Mouse (Mus musculus) thymus, adult 2 months (tissue): Measurements from ENCODE around the gene Micall1. TPM values are rescaled to one million over a fixed set of nuclear protein-coding genes. Genes with fewer than 3 reads are reported as not detected.

Experiments used
- DNase-seq: peaks from one replicate; pipeline ENCODE4 v3.0.0; 2021
- H3K27ac ChIP-seq: fragments of 200-500 bp; 2 replicates; pipeline ENCODE4 v1.5.1; 2012; ENCODE audit warnings: low read length, control low read depth; ENCODE audit not compliant: control insufficient read depth, insufficient read depth
- H3K27me3 ChIP-seq: fragments of 200-500 bp; 2 replicates; pipeline ENCODE4 v1.6.1; 2012; ENCODE audit warnings: mild to moderate bottlenecking, low read length, moderate library complexity, mixed read lengths; ENCODE audit not compliant: control insufficient read depth, insufficient read depth
- H3K36me3 ChIP-seq: fragments of 200-500 bp; 2 replicates; pipeline ENCODE4 v1.6.1; 2012; ENCODE audit warnings: mild to moderate bottlenecking, low read length, moderate library complexity; ENCODE audit not compliant: control insufficient read depth, insufficient read depth
- H3K4me1 ChIP-seq: fragments of 200-500 bp; replicated peaks from 2 replicates; pipeline ENCODE4 v1.6.1; 2012; ENCODE audit warnings: low read length; ENCODE audit not compliant: control insufficient read depth, insufficient read depth
- H3K4me3 ChIP-seq: fragments of 200-500 bp; 2 replicates; pipeline ENCODE4 v1.5.1; 2012; ENCODE audit warnings: mild to moderate bottlenecking, low read length, control low read depth, moderate library complexity; ENCODE audit not compliant: control insufficient read depth, insufficient read depth
- CTCF ChIP-seq: fragments of 200-500 bp; IDR thresholded peaks from 2 replicates; pipeline ENCODE4 v1.5.1; 2012; ENCODE audit warnings: mild to moderate bottlenecking, control low read depth, low read length, moderate library complexity, borderline replicate concordance; ENCODE audit not compliant: control insufficient read depth, poor library complexity, insufficient read depth; ENCODE audit errors: extremely low read depth
- POLR2A ChIP-seq: fragments of 200-500 bp; IDR thresholded peaks from 2 replicates; pipeline ENCODE4 v1.6.1; 2012; ENCODE audit warnings: mild to moderate bottlenecking, low read length, control low read depth, moderate library complexity; ENCODE audit not compliant: control insufficient read depth, poor library complexity, insufficient read depth; ENCODE audit errors: extremely low read depth
- WGBS: fragments of 180-500 bp; shearing (Covaris S2); methylation state at CpG from one replicate; pipeline ENCODE4 v1.1.7; 2018; 5-methylcytosine and 5-hydroxymethylcytosine counted together
- polyA plus RNA-seq: library from polyadenylated mRNA; depleted of rRNA; stranded (reverse); fragments of >200 nt; gene quantifications from 2 replicates; pipeline ENCODE4 v1.2.3, GENCODE M21; 2012

Gene Micall1
- polyA plus RNA-seq, 1 experiment: 47.3 TPM

DNA sequence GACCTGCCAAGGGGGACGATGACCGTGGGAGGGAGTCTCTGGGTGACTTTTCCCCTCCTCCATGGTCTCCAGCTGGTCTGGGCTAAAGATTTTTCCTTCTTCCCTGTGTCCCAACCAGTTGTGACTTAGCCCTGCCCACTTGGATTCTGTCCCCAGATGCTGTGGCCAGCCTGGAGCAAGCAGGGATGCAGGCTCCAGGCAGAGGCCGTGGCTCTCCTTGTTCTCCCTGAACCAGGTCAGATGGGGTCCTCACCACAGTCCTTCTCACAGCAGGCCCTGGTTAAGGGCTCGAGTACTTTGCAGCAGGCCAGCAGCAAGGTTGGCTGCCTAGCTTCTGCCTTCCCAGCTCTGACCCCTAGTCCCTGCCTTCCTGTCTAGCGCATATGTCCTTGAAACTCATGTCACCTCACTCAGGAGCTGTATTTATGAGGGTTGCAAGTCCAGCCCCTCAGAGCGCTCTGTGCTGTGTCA is 24.5 kb downstream of the Micall1 start:
- TF ChIP-seq POLR2A (no peak), CTCF (no peak)
- no peak for DNase-seq
- no peak overlapping the region for H3K4me3 ChIP-seq
- H3K27ac ChIP-seq: no peak overlapping the region
- H3K36me3 ChIP-seq: no peaks in the 10 kb centered on the region
- no peaks in the 10 kb centered on the region for H3K27me3 ChIP-seq
- H3K4me1 ChIP-seq: no peaks in the 10 kb centered on the region
- 94% methylated on average over 6 of the region's 6 CpGs for WGBS

GRCm38 (mm10) chr15:79134496-79135270 is 26.0 kb downstream of the Micall1 start:
- no peaks in the 10 kb centered on the region for H3K36me3 ChIP-seq

GRCm38 (mm10) chr15:79135332-79135731 is 26.6 kb downstream of the Micall1 start:
- DNase-seq: no peak
- no peak for TF ChIP-seq CTCF
- no peak for TF ChIP-seq POLR2A
- no peak overlapping the region for H3K27ac ChIP-seq
- no peaks in the 10 kb centered on the region for H3K36me3 ChIP-seq
- 88% methylated on average over 9 of the region's 9 CpGs for WGBS
- H3K4me3 ChIP-seq: no peak overlapping the region
- no peaks in the 10 kb centered on the region for H3K27me3 ChIP-seq
- H3K4me1 ChIP-seq: no peaks in the 10 kb centered on the region

More at GRCm38 (mm10) chr15:79134496-79135270, 26.0 kb downstream of the Micall1 start:
- Histone ChIP-seq H3K4me3 (no peak overlapping the region), H3K27me3 (no peaks in the 10 kb centered on the region), H3K27ac (no peak overlapping the region), H3K4me1 (no peaks in the 10 kb centered on the region)
- 91% methylated on average over 9 of the region's 9 CpGs for WGBS
- DNase-seq: no peak
- TF ChIP-seq CTCF: no peak
- TF ChIP-seq POLR2A: no peak

- DNase-seq: no peak
- H3K27ac ChIP-seq: no peak overlapping the region
- H3K36me3 ChIP-seq: no peaks in the 10 kb centered on the region
- no peak for TF ChIP-seq POLR2A
- TF ChIP-seq CTCF: no peak
- no peaks in the 10 kb centered on the region for H3K27me3 ChIP-seq
- WGBS: 78% methylated on average over 11 of the region's 11 CpGs
- H3K4me3 ChIP-seq: no peak overlapping the region
- H3K4me1 ChIP-seq: peaks cover 4% of the 10 kb centered on the region
Measured at GRCm38 (mm10) chr15:79135783-79136575, 27.3 kb downstream of the Micall1 start.

DNA sequence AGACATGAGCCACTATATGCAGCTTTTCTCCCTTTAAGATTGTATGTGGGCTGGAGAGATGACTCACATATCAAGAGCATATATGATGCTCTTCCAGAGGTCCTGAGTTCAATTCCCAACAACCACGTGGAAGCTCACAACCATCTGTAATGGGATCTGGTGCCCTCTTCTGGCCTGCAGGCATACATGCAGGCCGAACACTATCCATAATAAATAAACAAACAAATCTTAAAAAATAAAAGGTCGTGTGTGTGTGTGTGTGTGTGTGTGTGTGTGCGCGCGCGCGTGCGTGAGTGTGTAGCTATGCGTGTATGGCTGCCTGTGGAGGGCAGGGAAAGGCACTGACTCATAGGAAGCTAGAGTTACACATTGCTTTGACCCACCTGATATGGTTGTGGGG is 30.9 kb downstream of the Micall1 start:
- peaks cover 4% of the 10 kb centered on the region for H3K4me1 ChIP-seq
- no peak overlapping the region for H3K4me3 ChIP-seq
- TF ChIP-seq CTCF: 0 out of 2 replicates have a peak, but pooled peaks have one; percentile 33
- TF ChIP-seq POLR2A: no peak
- no peak overlapping the region for H3K27ac ChIP-seq
- WGBS: 54% methylated on average over 10 of the region's 10 CpGs
- H3K36me3 ChIP-seq: no peaks in the 10 kb centered on the region
- H3K27me3 ChIP-seq: no peaks in the 10 kb centered on the region
- DNase-seq: no peak

DNA sequence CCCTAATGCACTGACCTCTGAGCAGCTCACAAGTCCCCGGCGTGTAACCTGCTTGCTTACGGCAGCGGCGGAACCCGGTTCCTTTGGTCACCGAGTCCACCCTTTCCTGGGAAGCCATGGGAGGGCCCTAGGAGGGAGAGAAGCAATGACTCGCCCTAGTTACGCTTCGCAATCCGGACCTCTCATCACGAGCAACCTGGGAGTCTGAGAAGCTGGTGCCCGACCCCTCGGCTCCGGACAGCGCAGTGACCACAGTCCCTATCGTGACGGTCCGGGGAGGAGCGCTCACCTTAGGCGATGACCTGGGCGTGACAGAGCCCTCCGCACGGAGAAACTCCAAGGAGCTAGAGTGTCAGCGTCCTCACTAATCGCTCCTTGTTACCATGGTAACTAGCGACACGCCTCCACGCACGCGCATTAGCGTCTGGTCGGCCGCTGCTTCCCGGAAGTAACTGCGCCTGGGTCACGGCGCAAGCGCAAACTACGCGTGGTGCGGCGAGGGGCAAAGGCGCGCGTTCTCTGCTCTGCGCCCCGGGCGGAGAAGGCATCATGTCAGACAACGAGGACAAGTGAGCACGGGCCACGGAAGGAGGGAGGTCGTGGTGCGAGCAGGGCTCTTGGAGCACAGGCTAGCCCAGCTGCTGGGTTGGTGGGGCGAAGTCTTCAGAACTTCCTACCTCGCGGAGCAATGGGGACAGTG is 32.3 kb downstream of the Micall1 start, which contains the start of the genes Polr2f and 1700088E04Rik:
Gene Polr2f, plus strand, starts transcription at position 144 of the 700 bp plus-strand sequence.
Gene 1700088E04Rik, minus strand, starts transcription at position 388 of the 700 bp plus-strand sequence.
- Histone ChIP-seq H3K4me1 (peaks cover 4% of the 10 kb centered on the region), H3K4me3 (peak within 1 kb of the TSS; percentile 71), H3K27ac (no peak within 1 kb of the TSS), H3K27me3 (no peaks in the 10 kb centered on the region), H3K36me3 (no peaks in the 10 kb centered on the region)
- under 1% methylated on average over 57 of the region's 57 CpGs for WGBS
- peak; percentile 95 for DNase-seq
- TF ChIP-seq POLR2A (peak; percentile 82), CTCF (0 out of 2 replicates have a peak, but pooled peaks have one; percentile 34)
